Mouse (Mus musculus) testis, adult 2 months (tissue): ENCODE measurements at regions not wholly inside any gene's neighbourhood (a gene's known extent, or its start where the extent isn't known, plus 50 kb on each side); places are given as distances from the start of the nearest gene placed in this dataset.

Source experiments
- CTCF ChIP-seq: fragments of 200-500 bp; IDR thresholded peaks from 2 replicates; pipeline ENCODE4 v1.5.1; 2012; ENCODE audit warnings: low read depth, mild to moderate bottlenecking, inconsistent platforms, low read length, moderate library complexity; ENCODE audit not compliant: control insufficient read depth, insufficient read depth, insufficient replicate concordance
- POLR2A ChIP-seq: fragments of 200-500 bp; IDR thresholded peaks from 2 replicates; pipeline ENCODE4 v1.6.1; 2012; ENCODE audit warnings: low read depth, mild to moderate bottlenecking, inconsistent platforms, low read length, moderate library complexity; ENCODE audit not compliant: control insufficient read depth

GRCm38 (mm10) chr3:128206948-128207347 lies 310.8 kb upstream of the Fam241a start:
- no peak for TF ChIP-seq POLR2A
- no peak for TF ChIP-seq CTCF
